Mouse (Mus musculus) heart, adult 11 months (tissue): ENCODE measurements around the gene Socs4.
"Not testable (repeated sequence)": the region's sequence is repeated elsewhere in the genome, so short reads cannot be mapped to it uniquely, and the experiment has no call there.

Experiments
- DNase-seq: peaks from one replicate; pipeline ENCODE4 v3.0.0; 2022

The Socs4 gene

GRCm38 (mm10) chr14:47291772-47292171, 15.0 kb downstream of the Socs4 start:
- no peak for DNase-seq

GRCm38 (mm10) chr14:47294136-47294535, 17.4 kb downstream of the Socs4 start:
- peak; percentile 85 for DNase-seq

- peak; percentile 61 for DNase-seq
These were observed 19.5 kb downstream of the Socs4 start for GRCm38 (mm10) chr14:47296232-47296631.

GRCm38 (mm10) chr14:47297785-47298407, 21.2 kb downstream of the Socs4 start, which contains the start of gene Mapk1ip1l:
Gene Mapk1ip1l (plus strand): TSS chr14:47298266.
- peak; percentile 99 for DNase-seq

GRCm38 (mm10) chr14:47298408-47298792, 21.7 kb downstream of the Socs4 start:
- DNase-seq, result no peak

- DNase-seq, result peak; percentile 93
These were observed 22.1 kb downstream of the Socs4 start for GRCm38 (mm10) chr14:47298819-47299261.

- DNase-seq, result peak; percentile 76
These were observed 26.4 kb downstream of the Socs4 start for GRCm38 (mm10) chr14:47302885-47303680.

- DNase-seq, result peak; percentile 82
These were observed 28.2 kb downstream of the Socs4 start for GRCm38 (mm10) chr14:47304814-47305405.

- peak; percentile 64 for DNase-seq
These were observed 29.2 kb downstream of the Socs4 start for GRCm38 (mm10) chr14:47305933-47306332.

GRCm38 (mm10) chr14:47307669-47308068, 30.9 kb downstream of the Socs4 start:
- DNase-seq, result peak; percentile 27

GRCm38 (mm10) chr14:47309061-47309460, 32.3 kb downstream of the Socs4 start:
- no peak for DNase-seq

GRCm38 (mm10) chr14:47310342-47311181, 33.8 kb downstream of the Socs4 start:
- peak; percentile 91 for DNase-seq

- DNase-seq, result peak; percentile 33
These were observed 42.6 kb downstream of the Socs4 start for GRCm38 (mm10) chr14:47319362-47319761.

- DNase-seq, result not testable (repeated sequence)
These were observed 44.9 kb downstream of the Socs4 start for GRCm38 (mm10) chr14:47321581-47321980.

GRCm38 (mm10) chr14:47325965-47326761, 49.4 kb downstream of the Socs4 start:
- no peak for DNase-seq

GRCm38 (mm10) chr14:47327347-47327746, 50.6 kb downstream of the Socs4 start:
- DNase-seq, result no peak

GRCm38 (mm10) chr14:47331920-47332319, 55.2 kb downstream of the Socs4 start:
- DNase-seq, result no peak

GRCm38 (mm10) chr14:47334819-47335218, 58.1 kb downstream of the Socs4 start:
- no peak for DNase-seq

GRCm38 (mm10) chr14:47335300-47335699, 58.6 kb downstream of the Socs4 start:
- DNase-seq, result no peak

GRCm38 (mm10) chr14:47340231-47340925, 63.6 kb downstream of the Socs4 start:
- no peak for DNase-seq

GRCm38 (mm10) chr14:47341811-47342291, 65.1 kb downstream of the Socs4 start:
- DNase-seq, result no peak
